Mouse (Mus musculus) myocyte (in vitro differentiated cells): ENCODE measurements around the gene Mbd3. TPM values are rescaled to one million over a fixed set of nuclear protein-coding genes. Genes with fewer than 3 reads are reported as not detected.

Source experiments
- H3K27me3 ChIP-seq: one replicate; pipeline ENCODE4 v1.6.1; 2011; ENCODE audit not compliant: control insufficient read depth, insufficient read depth, insufficient read length
- H3K36me3 ChIP-seq: one replicate; pipeline ENCODE4 v1.6.1; 2011; ENCODE audit not compliant: control insufficient read depth, insufficient read depth
- H3K4me2 ChIP-seq: one replicate; pipeline ENCODE4 v1.6.1; 2011; ENCODE audit warnings: low read depth, control low read depth
- H3K4me3 ChIP-seq: one replicate; pipeline ENCODE4 v1.5.1; 2011; ENCODE audit warnings: mild to moderate bottlenecking, control low read depth, moderate library complexity
- H3K79me2 ChIP-seq: one replicate; pipeline ENCODE4 v1.6.1; 2011; ENCODE audit not compliant: control insufficient read depth, insufficient read depth
- H3ac ChIP-seq: one replicate; pipeline ENCODE4 v1.6.1; 2011; ENCODE audit not compliant: control insufficient read depth, insufficient read length
- CEBPB ChIP-seq: IDR thresholded peaks from 2 replicates; pipeline ENCODE4 v1.6.1; 2011; ENCODE audit warnings: mild to moderate bottlenecking, moderate library complexity; ENCODE audit not compliant: poor library complexity, insufficient read depth, severe bottlenecking
- E2F4 ChIP-seq: IDR thresholded peaks from one replicate; pipeline ENCODE4 v1.6.1; 2011; ENCODE audit warnings: mild to moderate bottlenecking, control low read depth, moderate library complexity; ENCODE audit not compliant: insufficient read depth
- MAX ChIP-seq: IDR thresholded peaks from one replicate; pipeline ENCODE4 v1.6.1; 2011; ENCODE audit warnings: low read depth, mild to moderate bottlenecking, control low read depth
- MYOD1 ChIP-seq, 3 experiments: IDR thresholded peaks; one replicate each; pipeline ENCODE4 v1.6.1; 2011; ENCODE audit warnings: control low read depth in 2 of 3, low read depth in 2 of 3, mild to moderate bottlenecking in 2 of 3, moderate library complexity in 1 of 3; ENCODE audit not compliant: insufficient read length in 2 of 3, control insufficient read depth in 1 of 3
- MYOG ChIP-seq, 3 experiments: IDR thresholded peaks; one replicate each; pipeline ENCODE4 v1.6.1; 2011; ENCODE audit warnings: control low read depth in 2 of 3, low read depth in 2 of 3, mild to moderate bottlenecking in 2 of 3; ENCODE audit not compliant: insufficient read length in 2 of 3, control insufficient read depth in 1 of 3, insufficient read depth in 1 of 3
- POLR2A ChIP-seq: IDR thresholded peaks from one replicate; pipeline ENCODE4 v1.6.1; 2011; ENCODE audit warnings: low read depth, mild to moderate bottlenecking, control low read depth, moderate library complexity; ENCODE audit not compliant: insufficient read length
- POLR2AphosphoS2 ChIP-seq: IDR thresholded peaks from one replicate; pipeline ENCODE4 v1.6.1; 2011; ENCODE audit warnings: low read depth, control low read depth; ENCODE audit not compliant: insufficient read length
- REST ChIP-seq: IDR thresholded peaks from one replicate; pipeline ENCODE4 v1.6.1; 2011; ENCODE audit warnings: mild to moderate bottlenecking, control low read depth, moderate library complexity; ENCODE audit not compliant: insufficient read depth, insufficient read length
- SRF ChIP-seq: IDR thresholded peaks from one replicate; pipeline ENCODE4 v1.6.1; 2011; ENCODE audit warnings: low read depth; ENCODE audit not compliant: control insufficient read depth, insufficient read length
- TCF12 ChIP-seq: IDR thresholded peaks from one replicate; pipeline ENCODE4 v1.6.1; 2011; ENCODE audit warnings: mild to moderate bottlenecking, control low read depth; ENCODE audit not compliant: poor library complexity, insufficient read depth, severe bottlenecking
- TCF3 ChIP-seq: IDR thresholded peaks from one replicate; pipeline ENCODE4 v1.6.1; 2011; ENCODE audit warnings: low read depth, control low read depth; ENCODE audit not compliant: insufficient read length
- USF1 ChIP-seq: IDR thresholded peaks from one replicate; pipeline ENCODE4 v1.6.1; 2011; ENCODE audit warnings: low read depth, mild to moderate bottlenecking, control low read depth, moderate library complexity
- polyA plus RNA-seq: library from polyadenylated mRNA; unstranded; fragments of >200 nt; fragmentation: generic; extraction: Trizol; gene quantifications from one replicate; pipeline ENCODE4 v1.2.1, GENCODE M21; 2012; ENCODE audit warnings: missing spikeins

The Mbd3 gene
- 190 TPM for polyA plus RNA-seq

- Histone ChIP-seq H3K36me3 (peaks cover 17% of the 10 kb centered on the region), H3K4me3 (peak within 1 kb of the TSS; percentile 36), H3K4me2 (peak within 1 kb of the TSS; percentile 95), H3K27me3 (no peaks in the 10 kb centered on the region), H3ac (peak within 1 kb of the TSS; percentile 83), H3K79me2 (peaks cover 48% of the 10 kb centered on the region)
- peak; percentile 98 for TF ChIP-seq POLR2AphosphoS2
- TF ChIP-seq TCF12 = no peak
- peak in 2 of 3 experiments; percentile 83 to 91 for TF ChIP-seq MYOD1 (IDR thresholded peaks at IDR 0.05; ENCODE audit: control insufficient read depth in 1 of 3, insufficient read length in 2 of 3, low read depth in 2 of 3)
- no peak for TF ChIP-seq CEBPB
- TF ChIP-seq USF1 = no peak
- no peak for TF ChIP-seq MAX
- no peak for TF ChIP-seq SRF
- peak; percentile 30 for TF ChIP-seq TCF3
- TF ChIP-seq E2F4 = no peak
- peak; percentile 35 for TF ChIP-seq REST
- TF ChIP-seq MYOG (IDR thresholded peaks at IDR 0.05; ENCODE audit: control insufficient read depth in 1 of 3, insufficient read depth in 1 of 3, insufficient read length in 2 of 3, low read depth in 2 of 3) = peak in 2 of 3 experiments; percentile 60 to 77
- TF ChIP-seq POLR2A = peak; percentile 93
Measured at GRCm38 (mm10) chr10:80399191-80399972, at the start of gene Mbd3. Mbd3 (minus strand) TSS chr10:80399550.

DNA sequence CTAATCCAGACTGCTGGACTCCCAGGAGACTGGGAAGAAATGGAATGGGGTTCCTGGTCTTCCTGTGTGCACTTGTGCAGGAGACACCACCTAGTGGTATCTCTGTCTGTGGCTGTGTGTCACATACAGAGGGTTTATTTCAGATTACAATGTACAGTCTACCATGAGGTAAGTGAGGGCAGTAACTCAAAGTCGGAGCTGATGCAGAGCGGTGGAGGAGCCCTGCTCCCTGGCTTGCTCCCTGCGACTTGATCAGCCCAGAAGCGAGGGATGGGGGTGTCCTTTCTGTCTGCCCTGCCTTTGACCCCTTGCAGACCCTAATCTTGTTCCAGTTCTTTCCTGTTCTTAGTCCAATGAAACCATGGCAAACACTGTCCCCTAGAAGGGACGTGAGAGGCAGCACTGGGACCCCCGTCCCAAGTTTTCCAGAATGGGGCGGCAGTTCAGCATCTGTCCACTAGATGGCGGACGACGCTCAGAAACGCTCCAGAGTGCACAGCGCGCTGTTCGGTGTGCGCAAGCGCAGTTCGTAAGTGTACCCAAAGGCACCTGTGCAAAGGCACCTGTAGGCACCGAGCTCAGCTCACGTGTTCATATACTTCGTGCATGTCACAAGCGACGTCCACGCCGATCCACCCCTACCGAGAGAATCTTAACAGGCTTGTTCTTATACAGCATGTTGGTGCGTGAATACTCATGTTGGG is 46.7 kb upstream of the Mbd3 start:
- Histone ChIP-seq H3K36me3 (no peaks in the 10 kb centered on the region), H3K4me2 (no peak overlapping the region), H3K27me3 (peaks cover 15% of the 10 kb centered on the region), H3K4me3 (no peak overlapping the region), H3ac (no peak overlapping the region), H3K79me2 (no peaks in the 10 kb centered on the region)
- TF ChIP-seq MYOD1 (IDR thresholded peaks at IDR 0.05; ENCODE audit: control insufficient read depth in 1 of 3, insufficient read length in 2 of 3, low read depth in 2 of 3) (peak in 1 of 3 experiments; percentile 4), REST (no peak), USF1 (no peak), POLR2A (no peak)

GRCm38 (mm10) chr10:80445052-80445451 is 45.7 kb upstream of the Mbd3 start:
- no peaks in the 10 kb centered on the region for H3K79me2 ChIP-seq
- H3K27me3 ChIP-seq = peaks cover 15% of the 10 kb centered on the region
- H3K36me3 ChIP-seq = no peaks in the 10 kb centered on the region
- no peak overlapping the region for H3ac ChIP-seq
- H3K4me3 ChIP-seq = no peak overlapping the region
- TF ChIP-seq MYOG (IDR thresholded peaks at IDR 0.05; ENCODE audit: control insufficient read depth in 1 of 3, insufficient read depth in 1 of 3, insufficient read length in 2 of 3, low read depth in 2 of 3) (no peak), E2F4 (no peak), MYOD1 (IDR thresholded peaks at IDR 0.05; ENCODE audit: control insufficient read depth in 1 of 3, insufficient read length in 2 of 3, low read depth in 2 of 3) (no peak)
- H3K4me2 ChIP-seq = no peak overlapping the region

GRCm38 (mm10) chr10:80444339-80445045 is 45.1 kb upstream of the Mbd3 start:
- Histone ChIP-seq H3K79me2 (no peaks in the 10 kb centered on the region), H3ac (no peak overlapping the region), H3K36me3 (no peaks in the 10 kb centered on the region), H3K4me3 (no peak overlapping the region), H3K4me2 (no peak overlapping the region), H3K27me3 (peaks cover 15% of the 10 kb centered on the region)
- peak in 2 of 3 experiments; percentile 94 to 97 for TF ChIP-seq MYOD1 (IDR thresholded peaks at IDR 0.05; ENCODE audit: control insufficient read depth in 1 of 3, insufficient read length in 2 of 3, low read depth in 2 of 3)
- TF ChIP-seq MYOG (IDR thresholded peaks at IDR 0.05; ENCODE audit: control insufficient read depth in 1 of 3, insufficient read depth in 1 of 3, insufficient read length in 2 of 3, low read depth in 2 of 3) = peak in 2 of 3 experiments; percentile 99
- TF ChIP-seq SRF = no peak
- peak; percentile 31 for TF ChIP-seq TCF12
- TF ChIP-seq TCF3 = peak; percentile 92
